Mouse (Mus musculus) midbrain, embryonic 16.5 days (tissue): Measurements from ENCODE around the gene Exo5. TPM values are rescaled to one million over a fixed set of nuclear protein-coding genes. Genes with fewer than 3 reads are reported as not detected.
A peak's percentile ranks its signal among the peaks of the same experiment; 100 is the strongest.

Source experiments
- ATAC-seq: fragments of 200-750 bp; cut with Nextera tagmentation; 2 replicates; pipeline ENCODE4 v1.8.0; 2017; ENCODE audit warnings: moderate TSS enrichment
- H3K27ac ChIP-seq: fragments of 300-500 bp; sonication (generic); 2 replicates; pipeline ENCODE4 v1.5.1; 2014; ENCODE audit warnings: mild to moderate bottlenecking, low read length, mixed read lengths
- H3K27me3 ChIP-seq: fragments of 300-500 bp; sonication (generic); 2 replicates; pipeline ENCODE4 v1.6.1; 2014; ENCODE audit warnings: low read depth, low read length, mixed read lengths; ENCODE audit not compliant: control insufficient read depth, insufficient read depth
- H3K36me3 ChIP-seq: fragments of 300-500 bp; sonication (generic); 2 replicates; pipeline ENCODE4 v1.6.1; 2014; ENCODE audit warnings: mild to moderate bottlenecking, low read length, moderate library complexity, mixed read lengths; ENCODE audit not compliant: control insufficient read depth, insufficient read depth
- H3K4me1 ChIP-seq: fragments of 300-500 bp; sonication (generic); 2 replicates; pipeline ENCODE4 v1.6.1; 2014; ENCODE audit warnings: mild to moderate bottlenecking, low read length, mixed read lengths; ENCODE audit not compliant: control insufficient read depth, insufficient read depth
- H3K4me2 ChIP-seq: fragments of 300-500 bp; sonication (generic); 2 replicates; pipeline ENCODE4 v1.6.1; 2014; ENCODE audit warnings: mild to moderate bottlenecking, low read length, mixed read lengths
- H3K4me3 ChIP-seq: fragments of 300-500 bp; sonication (generic); 2 replicates; pipeline ENCODE4 v1.5.1; 2014; ENCODE audit warnings: low read depth, mild to moderate bottlenecking, low read length, moderate library complexity, mixed read lengths
- H3K9ac ChIP-seq: fragments of 300-500 bp; sonication (generic); 2 replicates; pipeline ENCODE4 v1.6.1; 2014; ENCODE audit warnings: low read depth, low read length, mixed read lengths
- H3K9me3 ChIP-seq: fragments of 300-500 bp; sonication (generic); replicated peaks from 2 replicates; pipeline ENCODE4 v1.6.1; 2014; ENCODE audit warnings: mild to moderate bottlenecking, low read length, mixed read lengths; ENCODE audit not compliant: control insufficient read depth, poor library complexity, severe bottlenecking
- WGBS: fragments of 180-500 bp; shearing (Covaris S2); extraction: QIAGEN DNeasy Blood & Tissue Kit; methylation state at CpG from one replicate; pipeline ENCODE4 v1.1.7; 2014; 5-methylcytosine and 5-hydroxymethylcytosine counted together
- polyA plus RNA-seq: library from polyadenylated mRNA; unstranded; fragments of >200 nt; fragmentation: Nextera tagmentation; extraction: Ambion mirVana; gene quantifications from 2 replicates; pipeline ENCODE4 v1.2.1, GENCODE M21; 2015

Gene Exo5
- polyA plus RNA-seq, 1 experiment from 2014 or later: 32.2 TPM

DNA sequence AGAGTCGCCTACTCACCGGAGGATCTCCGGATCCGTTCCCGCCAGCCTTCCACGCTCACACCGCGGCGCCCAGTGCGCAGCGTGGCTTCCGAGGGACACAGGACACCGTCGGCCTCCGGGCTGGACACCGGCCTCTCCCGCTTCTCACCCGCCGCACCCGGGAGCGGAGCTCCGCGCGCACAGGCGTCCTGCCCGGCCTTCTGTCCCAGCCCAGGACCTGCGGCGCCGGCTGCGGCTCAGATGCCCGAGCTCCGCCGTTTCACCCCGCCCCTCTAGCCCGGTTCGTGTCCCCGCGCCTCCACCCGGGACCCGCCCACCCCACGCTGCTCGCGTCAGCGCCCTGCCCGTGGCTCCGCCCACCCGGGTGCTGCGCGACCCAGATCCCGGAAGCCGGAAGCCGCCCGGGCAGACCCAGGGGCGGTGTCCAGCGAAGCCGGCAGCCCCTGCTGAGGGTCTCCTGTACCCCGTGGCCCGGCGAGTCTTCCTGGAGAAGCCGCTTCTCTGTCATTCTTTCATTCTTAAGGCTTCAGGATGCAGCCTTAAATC, 26.7 kb upstream of the Exo5 start, which contains the start of gene Zfp69:
Zfp69 (minus strand) TSS at position 272 of the 546 bp plus-strand sequence.
- peak within 1 kb of the TSS; percentile 71 for H3K27ac ChIP-seq
- H3K9ac ChIP-seq: peak within 1 kb of the TSS; percentile 74
- H3K4me2 ChIP-seq: peak within 1 kb of the TSS; percentile 79
- H3K9me3 ChIP-seq: no peaks in the 10 kb centered on the region
- H3K27me3 ChIP-seq: no peaks in the 10 kb centered on the region
- peak within 1 kb of the TSS; percentile 51 for H3K4me3 ChIP-seq
- WGBS: 0% methylated on average over 60 of the region's 60 CpGs
- peaks cover 11% of the 10 kb centered on the region for H3K4me1 ChIP-seq
- ATAC-seq: peak; percentile 97
- H3K36me3 ChIP-seq: no peaks in the 10 kb centered on the region

- no peaks in the 10 kb centered on the region for H3K9me3 ChIP-seq
- H3K27me3 ChIP-seq: no peaks in the 10 kb centered on the region
- no peaks in the 10 kb centered on the region for H3K36me3 ChIP-seq
- H3K4me3 ChIP-seq: peak overlapping the region; percentile 51
- 6% methylated on average over 20 of the region's 20 CpGs for WGBS
- H3K4me2 ChIP-seq: peak overlapping the region; percentile 79
- peak; percentile 11; the same call in 1 of the 2 replicates for ATAC-seq
- peaks cover 11% of the 10 kb centered on the region for H3K4me1 ChIP-seq
- peak overlapping the region; percentile 71 for H3K27ac ChIP-seq
- H3K9ac ChIP-seq: peak overlapping the region; percentile 74
Measured at GRCm38 (mm10) chr4:120950763-120951427, 26.1 kb upstream of the Exo5 start.

- 91% methylated on average over 3 of the region's 3 CpGs for WGBS
- ATAC-seq: no peak
- H3K27ac ChIP-seq: no peak overlapping the region
- no peaks in the 10 kb centered on the region for H3K9me3 ChIP-seq
- H3K4me3 ChIP-seq: no peak overlapping the region
- peaks cover 11% of the 10 kb centered on the region for H3K4me1 ChIP-seq
- no peak overlapping the region for H3K9ac ChIP-seq
- no peaks in the 10 kb centered on the region for H3K27me3 ChIP-seq
- no peaks in the 10 kb centered on the region for H3K36me3 ChIP-seq
- no peak overlapping the region for H3K4me2 ChIP-seq
Measured at GRCm38 (mm10) chr4:120948938-120949337, 24.1 kb upstream of the Exo5 start.

DNA sequence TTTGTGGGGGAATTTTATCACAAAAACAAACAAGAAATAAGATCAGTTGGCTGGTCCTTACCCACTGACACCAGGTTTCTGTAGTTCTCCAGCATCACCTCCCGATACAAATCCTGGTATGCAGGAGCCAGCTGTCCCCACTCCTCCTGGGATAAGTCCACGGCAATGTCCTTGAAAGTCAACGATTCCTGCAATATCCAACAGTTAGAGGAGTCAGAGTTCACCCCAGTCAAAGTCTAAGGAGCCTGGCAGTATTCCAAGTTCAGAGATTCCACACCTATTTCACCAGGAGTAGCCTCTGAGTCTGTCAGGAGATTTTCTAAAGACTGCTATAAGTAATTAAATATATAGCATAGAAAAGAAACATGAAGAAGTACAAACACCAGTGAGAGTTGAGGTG, 10.2 kb upstream of the Exo5 start:
- H3K27ac ChIP-seq: no peak overlapping the region
- no peak overlapping the region for H3K4me3 ChIP-seq
- H3K4me2 ChIP-seq: no peak overlapping the region
- H3K27me3 ChIP-seq: no peaks in the 10 kb centered on the region
- H3K36me3 ChIP-seq: no peaks in the 10 kb centered on the region; the same call in 1 of the 2 replicates
- no peak for ATAC-seq
- H3K9ac ChIP-seq: no peak overlapping the region
- H3K9me3 ChIP-seq: no peaks in the 10 kb centered on the region; the same call in 1 of the 2 replicates
- WGBS: 96% methylated on average over 3 of the region's 3 CpGs
- H3K4me1 ChIP-seq: no peaks in the 10 kb centered on the region

GRCm38 (mm10) chr4:120930736-120931135, 5.9 kb upstream of the Exo5 start:
- Histone ChIP-seq H3K9ac (no peak overlapping the region), H3K36me3 (no peaks in the 10 kb centered on the region; the same call in 1 of the 2 replicates), H3K9me3 (no peaks in the 10 kb centered on the region; the same call in 1 of the 2 replicates), H3K4me1 (no peaks in the 10 kb centered on the region), H3K4me2 (no peak overlapping the region), H3K4me3 (no peak overlapping the region), H3K27ac (no peak overlapping the region), H3K27me3 (no peaks in the 10 kb centered on the region)
- ATAC-seq: no peak
- WGBS: 97% methylated on average over 18 of the region's 18 CpGs

DNA sequence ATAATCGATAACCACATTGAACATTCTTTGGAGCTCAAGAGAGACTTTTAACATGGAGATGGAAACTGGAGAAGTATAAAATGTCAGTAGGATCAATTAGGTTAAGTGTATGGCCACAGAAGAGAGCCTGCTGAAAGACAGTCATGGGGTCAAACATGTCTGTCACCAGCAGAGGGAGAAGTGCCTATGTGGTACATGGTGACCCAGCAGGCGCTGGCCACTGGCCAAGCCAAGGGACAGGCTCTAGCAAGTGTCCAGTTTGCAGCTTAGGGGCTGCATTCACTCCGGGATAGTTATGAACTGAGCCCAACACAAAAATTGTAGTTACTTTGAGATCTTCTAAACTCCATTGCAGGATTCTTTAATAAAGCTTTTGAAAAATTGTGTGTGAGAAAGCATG, 3.9 kb upstream of the Exo5 start:
- no peak overlapping the region for H3K27ac ChIP-seq
- no peak for ATAC-seq
- H3K9ac ChIP-seq: no peak overlapping the region
- H3K4me3 ChIP-seq: no peak overlapping the region
- no peaks in the 10 kb centered on the region; the same call in 1 of the 2 replicates for H3K36me3 ChIP-seq
- peaks cover 3% of the 10 kb centered on the region; the same call in 1 of the 2 replicates for H3K4me1 ChIP-seq
- 88% methylated on average over 3 of the region's 3 CpGs for WGBS
- no peaks in the 10 kb centered on the region for H3K27me3 ChIP-seq
- H3K4me2 ChIP-seq: no peak overlapping the region
- H3K9me3 ChIP-seq: no peaks in the 10 kb centered on the region; the same call in 1 of the 2 replicates

GRCm38 (mm10) chr4:120925386-120925785, 569 bp upstream of the Exo5 start:
- H3K27ac ChIP-seq: peak overlapping the region; percentile 89
- peaks cover 10% of the 10 kb centered on the region; the same call in 1 of the 2 replicates for H3K9me3 ChIP-seq
- H3K4me2 ChIP-seq: peak overlapping the region; percentile 71
- peak overlapping the region; percentile 68 for H3K4me3 ChIP-seq
- peaks cover 7% of the 10 kb centered on the region; the same call in 1 of the 2 replicates for H3K4me1 ChIP-seq
- H3K9ac ChIP-seq: peak overlapping the region; percentile 89
- H3K27me3 ChIP-seq: no peaks in the 10 kb centered on the region
- WGBS: 17% methylated on average over 3 of the region's 3 CpGs
- H3K36me3 ChIP-seq: peaks cover 23% of the 10 kb centered on the region
- ATAC-seq: peak; percentile 70

DNA sequence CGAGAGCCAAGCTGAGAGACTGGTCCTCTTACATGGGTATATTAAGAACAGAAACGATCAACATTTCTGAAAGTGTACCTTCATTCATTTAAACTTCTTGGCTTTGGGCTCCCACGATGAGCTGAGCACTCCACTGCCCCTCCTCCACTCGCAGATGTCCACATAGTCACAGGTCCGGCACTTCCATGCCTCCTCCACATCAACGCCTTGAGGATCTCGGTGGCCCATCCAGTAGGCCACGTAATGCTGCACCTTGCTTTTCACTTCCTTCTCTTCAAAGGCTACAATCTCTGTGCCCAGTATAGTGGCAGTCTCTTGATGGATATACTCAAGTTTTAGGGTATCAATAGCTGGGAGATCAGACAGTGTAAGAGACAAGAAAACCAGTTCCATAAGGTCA, 3.4 kb downstream of the Exo5 start:
- Histone ChIP-seq H3K4me2 (no peak overlapping the region), H3K4me1 (peaks cover 7% of the 10 kb centered on the region; the same call in 1 of the 2 replicates), H3K9me3 (peaks cover 11% of the 10 kb centered on the region; the same call in 1 of the 2 replicates), H3K27ac (no peak overlapping the region), H3K9ac (no peak overlapping the region), H3K4me3 (no peak overlapping the region), H3K27me3 (no peaks in the 10 kb centered on the region), H3K36me3 (peaks cover 34% of the 10 kb centered on the region)
- WGBS: 97% methylated on average over 8 of the region's 8 CpGs
- ATAC-seq: no peak

- Histone ChIP-seq H3K9ac (no peak overlapping the region), H3K9me3 (no peaks in the 10 kb centered on the region), H3K4me2 (no peak overlapping the region), H3K4me3 (no peak overlapping the region), H3K36me3 (peaks cover 2% of the 10 kb centered on the region; the same call in 1 of the 2 replicates), H3K27ac (no peak overlapping the region), H3K27me3 (no peaks in the 10 kb centered on the region), H3K4me1 (no peaks in the 10 kb centered on the region)
- WGBS: 71% methylated on average over 4 of the region's 4 CpGs
- ATAC-seq: no peak
Measured at GRCm38 (mm10) chr4:120914501-120914900, 10.3 kb downstream of the Exo5 start.
